Mouse (Mus musculus) E14TG2a.4 (cell line): Measurements from ENCODE around the gene Lmx1b.

Experiments
- CTCF ChIP-seq: conservative IDR thresholded peaks from 2 replicates; pipeline ENCODE4 v1.5.1; 2014; ENCODE audit warnings: low read length
- NANOG ChIP-seq: IDR thresholded peaks from 2 replicates; pipeline ENCODE4 v1.6.1; 2014; ENCODE audit warnings: borderline replicate concordance, low read length, mixed read lengths
- POU5F1 ChIP-seq: IDR thresholded peaks from 2 replicates; pipeline ENCODE4 v1.6.1; 2014; ENCODE audit warnings: low read length, borderline replicate concordance

DNA sequence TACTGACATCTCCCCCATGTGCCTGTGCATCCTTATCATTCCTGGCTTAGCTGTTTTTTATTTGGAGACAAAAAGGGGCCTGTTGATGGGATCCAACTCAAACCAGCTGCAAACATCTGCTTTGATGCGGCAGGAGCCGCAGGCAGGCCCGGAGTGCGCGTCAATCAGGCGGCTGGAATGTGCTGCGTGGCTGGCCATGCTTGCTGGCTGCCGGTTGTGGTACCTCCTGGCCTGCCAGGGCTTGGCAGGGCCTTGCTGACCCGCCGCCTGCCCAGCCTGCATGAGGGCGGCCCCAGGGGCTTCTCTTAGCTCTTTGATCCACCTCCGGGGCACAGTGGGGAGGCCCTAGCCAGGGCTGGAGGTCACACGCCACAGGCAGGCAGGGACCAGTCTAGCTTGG is 64.9 kb downstream of the Lmx1b start:
- TF ChIP-seq CTCF (no peak), POU5F1 (no peak), NANOG (no peak)
